Mouse (Mus musculus) granulocyte monocyte progenitor cell, adult 5-6 weeks (primary cell): ENCODE data around the gene Dthd1. TPM values are rescaled to one million over a fixed set of nuclear protein-coding genes. Genes with fewer than 3 reads are reported as not detected.

Source experiments
- ATAC-seq: replicated peaks from 2 replicates; pipeline ENCODE4 v1.8.0; 2016; ENCODE audit warnings: mild to moderate bottlenecking, moderate TSS enrichment, inconsistent platforms; ENCODE audit not compliant: poor library complexity, severe bottlenecking
- total RNA-seq, 2 experiments: library from RNA; stranded (forward) in 1 of 2; stranded (reverse) in 1 of 2; fragments of 200-712, 200-1000 nt in 1 of 2; fragments of >200 nt in 1 of 2; fragmentation: Nextera tagmentation in 1 of 2; gene quantifications; 2 replicates each; pipeline ENCODE4 v1.2.3; 2014 to 2017

Gene Dthd1
- total RNA-seq (2014; fragmentation: Nextera tagmentation) (not detected in 2 replicates), total RNA-seq (2017) (not detected in 2 replicates)

DNA sequence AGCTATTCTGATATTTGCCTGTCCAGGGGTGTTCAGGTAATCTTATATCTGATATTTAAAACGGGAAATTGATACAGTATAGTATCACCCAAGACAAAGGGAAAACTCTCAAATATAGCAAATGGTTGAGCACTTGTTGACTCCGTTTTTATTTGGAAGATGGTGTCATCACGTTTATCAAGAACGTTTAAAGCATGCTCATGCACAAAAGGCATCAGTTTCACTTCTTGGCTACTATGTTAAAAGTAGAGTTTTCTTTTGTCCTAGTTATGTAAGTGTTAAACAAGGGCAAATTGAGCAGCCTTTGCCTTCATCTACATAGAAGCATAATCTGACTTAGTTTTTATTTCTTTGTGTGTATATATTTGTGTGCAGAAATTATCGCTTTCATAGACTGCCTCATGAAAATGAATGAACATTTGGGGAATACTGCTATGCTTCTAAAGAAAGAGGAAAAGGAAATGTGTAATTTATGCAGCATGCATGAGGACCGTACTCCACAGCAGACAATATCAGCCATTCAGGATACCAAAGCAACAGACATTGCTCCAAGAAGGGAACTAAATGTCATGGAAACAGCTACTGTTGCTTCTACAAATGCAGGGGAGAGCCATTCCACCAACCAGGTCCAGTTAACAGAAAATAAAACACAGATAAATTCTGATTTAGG, at the start of gene Dthd1:
Gene Dthd1 (plus strand): TSS at position 422 of the 670 bp plus-strand sequence.
- ATAC-seq = no peak

DNA sequence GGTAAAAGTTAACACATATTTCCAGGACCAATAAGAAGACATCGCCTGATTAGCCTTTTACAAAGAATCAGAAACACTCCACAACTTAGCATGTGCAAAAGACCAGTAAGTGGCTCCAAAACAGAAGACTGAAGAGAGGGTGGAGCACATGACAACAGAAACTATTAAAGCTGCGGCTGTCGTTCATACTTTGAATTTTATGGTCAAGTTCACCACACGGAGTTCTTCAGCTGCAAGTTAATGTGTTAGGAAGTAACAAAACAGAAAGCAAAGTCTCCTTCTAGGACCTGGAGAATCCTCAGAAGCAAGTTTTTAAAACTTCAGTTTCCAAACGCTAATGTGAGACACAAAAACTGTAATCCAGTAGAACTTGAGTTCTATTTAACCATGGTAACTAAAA, 49.5 kb upstream of the Dthd1 start:
- no peak for ATAC-seq

GRCm38 (mm10) chr5:62765459-62765783, 48.2 kb upstream of the Dthd1 start:
- ATAC-seq = no peak; the same call in 1 of the 2 replicates

DNA sequence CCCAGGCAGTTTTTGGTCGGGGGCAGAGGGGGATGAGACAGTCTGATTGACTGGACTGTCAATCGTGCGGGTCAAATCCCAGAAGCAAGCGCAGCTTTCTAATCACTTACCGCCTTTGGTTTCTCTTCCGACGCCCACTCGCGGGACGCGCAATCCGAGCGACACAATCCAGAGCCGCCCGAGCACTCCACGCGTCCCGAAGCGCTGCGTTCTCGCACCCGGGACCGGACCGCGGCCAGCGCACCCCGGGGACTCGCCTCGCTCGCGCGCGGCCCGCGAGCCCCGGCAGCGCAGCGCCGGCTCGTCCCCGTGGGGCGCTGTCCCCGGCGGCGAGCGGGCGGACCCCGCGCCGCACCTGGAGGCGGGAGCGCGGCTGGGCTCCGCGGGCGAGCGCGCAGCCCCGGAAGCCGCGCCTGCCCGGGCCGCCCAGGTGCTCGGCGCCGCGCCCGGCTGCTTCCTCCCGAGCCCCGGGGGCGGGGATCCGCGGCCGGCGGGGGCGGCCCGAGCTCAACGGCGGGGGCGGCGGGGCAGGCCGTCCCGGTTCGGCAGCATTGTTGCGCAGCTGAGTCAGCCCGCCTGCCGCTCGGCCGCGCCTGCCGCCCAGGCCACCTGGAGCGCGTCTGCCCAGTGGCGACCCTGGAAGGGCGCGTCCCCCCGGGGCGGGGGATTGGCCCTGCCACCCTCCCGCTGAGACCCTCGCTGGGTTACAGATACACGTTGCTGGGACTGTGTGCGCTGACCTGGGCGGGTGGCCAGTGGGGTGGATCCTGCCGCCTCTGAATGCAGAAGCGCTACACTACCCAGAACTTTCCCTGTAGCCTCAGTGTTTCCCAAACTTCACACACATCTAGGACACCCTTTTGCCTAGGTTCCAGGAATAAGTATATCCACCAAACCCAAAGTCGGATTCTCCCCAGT, 47.6 kb upstream of the Dthd1 start, which contains the start of gene Arap2:
Gene Arap2 (minus strand): TSS at position 376 of the 918 bp plus-strand sequence.
- ATAC-seq = peak; percentile 57

- peak; percentile 81 for ATAC-seq
Measured at GRCm38 (mm10) chr5:62771775-62772599, 41.6 kb upstream of the Dthd1 start.

DNA sequence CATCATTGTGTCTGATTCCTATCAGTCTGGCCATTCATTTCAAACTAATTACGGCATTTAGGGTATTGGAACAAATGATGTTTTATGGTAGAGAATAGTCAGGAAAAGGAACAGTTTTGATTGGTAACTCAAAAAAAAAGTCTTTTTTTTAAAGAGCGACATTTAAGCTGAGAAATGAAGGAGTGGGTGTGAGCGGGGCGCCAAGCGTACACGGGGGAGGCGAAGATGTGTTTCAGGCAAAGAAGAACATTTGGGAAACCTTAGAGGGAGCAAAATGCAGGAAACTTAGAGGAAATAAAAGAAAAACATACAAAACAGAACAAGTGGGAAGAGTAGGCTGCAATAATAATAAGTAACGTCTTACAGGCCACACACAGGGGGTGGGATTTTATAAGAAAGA, 35.8 kb upstream of the Dthd1 start:
- ATAC-seq = no peak

- ATAC-seq = peak; percentile 66
Measured at GRCm38 (mm10) chr5:62778682-62779081, 34.9 kb upstream of the Dthd1 start.

GRCm38 (mm10) chr5:62786809-62787208, 26.8 kb upstream of the Dthd1 start:
- no peak; the same call in 1 of the 2 replicates for ATAC-seq

GRCm38 (mm10) chr5:62790921-62791564, 22.6 kb upstream of the Dthd1 start:
- ATAC-seq = 0 out of 2 replicates have a peak, but pooled peaks have one; percentile 20

DNA sequence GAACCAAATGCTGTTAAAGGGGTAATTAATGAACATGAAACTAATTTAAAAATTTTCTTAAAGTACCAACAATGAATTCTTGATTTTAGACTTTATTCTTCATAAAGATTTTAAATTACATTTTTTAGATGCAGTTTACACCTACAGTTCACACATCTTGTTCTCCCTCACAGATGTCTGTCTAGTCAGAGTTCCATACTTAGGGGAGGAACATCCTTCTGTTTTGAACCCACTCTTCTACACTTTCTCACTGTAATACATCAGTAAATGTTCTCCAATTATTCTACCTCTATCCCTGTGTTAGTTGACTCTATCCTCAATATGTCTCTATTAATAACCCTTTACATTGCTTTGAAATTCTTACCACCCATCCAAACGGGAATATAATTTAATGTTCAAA, 20.8 kb upstream of the Dthd1 start:
- no peak for ATAC-seq

DNA sequence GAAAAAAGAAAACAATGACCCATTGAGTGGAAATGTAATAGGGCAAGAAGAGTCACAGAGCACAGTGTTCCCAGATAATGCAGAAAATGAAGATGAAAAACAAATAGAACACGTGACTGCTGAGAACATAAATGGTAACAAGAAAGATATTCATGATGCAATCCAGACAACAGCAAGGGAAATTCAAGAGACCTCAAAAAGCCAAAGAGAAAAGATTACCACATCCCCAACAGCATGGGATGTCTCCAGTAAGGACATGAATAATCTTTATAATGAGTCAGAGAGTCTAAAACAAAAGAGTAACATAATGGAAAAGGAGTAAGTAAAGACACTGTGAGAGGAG, 420 bp downstream of the Dthd1 start:
- ATAC-seq = 0 out of 2 replicates have a peak, but pooled peaks have one; percentile 20

- ATAC-seq = peak; percentile 97
Measured at GRCm38 (mm10) chr5:62815741-62816140, 2.1 kb downstream of the Dthd1 start.

DNA sequence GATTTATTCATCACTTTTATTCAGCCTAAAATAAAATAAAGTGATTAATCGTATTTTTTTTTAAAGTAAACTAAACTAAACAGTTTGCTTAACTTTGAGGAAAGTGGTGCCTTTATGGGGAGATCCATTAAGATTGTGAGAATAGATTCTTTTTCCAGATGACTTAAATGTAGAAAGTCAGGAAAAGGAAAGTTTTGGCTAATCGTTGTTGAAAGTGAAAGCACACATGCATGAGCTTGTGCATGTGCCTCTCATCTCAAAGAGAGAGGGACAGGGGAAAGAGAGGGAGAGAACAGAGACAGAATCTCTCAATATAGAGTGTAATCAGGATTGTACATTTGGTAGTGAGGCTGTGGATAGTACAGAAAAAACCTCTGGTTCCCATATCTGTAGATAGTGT, 5.9 kb downstream of the Dthd1 start:
- ATAC-seq = no peak

DNA sequence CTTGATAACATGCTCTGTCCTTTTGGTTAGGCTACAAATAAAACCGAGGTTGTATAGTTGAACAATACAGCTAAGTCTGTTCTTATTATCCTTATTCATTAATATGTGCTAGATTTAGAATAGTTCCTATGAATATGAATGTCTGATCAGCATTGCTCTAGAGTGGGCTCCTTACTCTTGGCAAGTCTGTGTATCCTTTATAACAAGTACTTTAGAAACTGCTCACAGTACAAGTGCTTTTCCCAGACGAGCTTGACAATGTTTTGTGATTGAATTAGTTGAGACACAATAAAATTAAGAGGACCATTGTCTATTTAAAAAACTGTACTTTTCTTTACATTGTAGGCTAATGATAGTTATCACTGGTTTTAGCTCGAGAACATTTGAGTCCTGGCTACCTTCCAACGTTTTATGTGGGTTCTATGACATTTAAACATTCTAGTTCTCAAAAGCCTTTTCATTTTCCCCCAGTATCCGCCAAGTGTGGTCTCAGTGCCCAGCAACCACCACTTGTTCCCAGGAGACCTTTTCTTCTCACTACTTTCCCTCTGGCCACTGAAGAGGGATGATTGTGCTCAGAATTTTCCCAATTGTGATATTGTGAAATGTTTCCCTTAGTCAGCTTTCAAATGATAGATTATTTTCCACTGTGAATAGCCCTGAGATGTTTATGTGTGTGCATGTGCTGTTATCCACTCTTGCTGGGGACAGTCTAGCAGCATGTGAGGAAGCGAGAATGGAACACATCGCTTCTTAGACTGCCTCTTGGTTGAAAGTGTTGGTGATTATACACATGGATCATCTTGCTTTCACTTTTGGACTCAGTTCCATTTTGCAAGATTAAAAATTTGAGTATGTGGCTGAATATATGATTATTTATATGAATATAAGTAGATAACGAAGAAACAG, 7.0 kb downstream of the Dthd1 start:
- ATAC-seq = 0 out of 2 replicates have a peak, but pooled peaks have one; percentile 20

DNA sequence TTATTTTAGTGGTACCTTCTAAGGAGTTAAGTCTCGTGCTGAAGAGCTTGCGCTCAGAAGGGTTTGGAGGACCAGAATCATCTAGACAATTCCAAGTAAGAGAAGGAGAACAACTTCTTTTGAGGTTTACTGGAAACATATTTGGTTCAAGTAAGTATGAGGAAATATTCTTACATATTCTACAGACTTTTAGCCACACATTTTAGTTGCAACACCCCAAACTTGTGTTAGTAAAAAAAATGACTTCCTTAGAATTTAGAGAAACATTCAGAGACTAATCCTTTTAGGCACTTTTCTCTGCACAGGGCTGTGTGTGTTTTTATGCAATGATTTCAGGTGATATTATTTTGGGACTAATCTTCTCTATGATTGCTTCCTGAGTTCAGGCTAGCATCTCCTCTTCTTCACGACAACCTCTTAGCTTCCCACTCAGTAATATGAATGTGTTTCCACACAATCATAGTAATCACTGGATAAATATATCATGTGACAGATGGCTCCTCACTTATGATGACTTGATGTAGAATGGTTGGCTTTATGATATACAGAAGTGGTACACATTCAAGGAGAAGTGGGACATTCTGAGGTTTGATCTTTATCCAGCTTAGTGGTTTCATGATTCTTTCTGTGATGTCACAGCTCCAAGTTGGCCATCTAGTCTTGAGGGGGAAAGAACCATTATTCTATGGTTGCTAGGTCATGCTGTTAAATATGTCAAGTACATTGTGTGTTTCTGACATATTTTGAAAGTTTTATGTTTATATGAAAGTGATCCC, 29.5 kb downstream of the Dthd1 start:
- peak; percentile 70 for ATAC-seq

- ATAC-seq = peak; percentile 72
Measured at GRCm38 (mm10) chr5:62846571-62847131, 33.0 kb downstream of the Dthd1 start.

DNA sequence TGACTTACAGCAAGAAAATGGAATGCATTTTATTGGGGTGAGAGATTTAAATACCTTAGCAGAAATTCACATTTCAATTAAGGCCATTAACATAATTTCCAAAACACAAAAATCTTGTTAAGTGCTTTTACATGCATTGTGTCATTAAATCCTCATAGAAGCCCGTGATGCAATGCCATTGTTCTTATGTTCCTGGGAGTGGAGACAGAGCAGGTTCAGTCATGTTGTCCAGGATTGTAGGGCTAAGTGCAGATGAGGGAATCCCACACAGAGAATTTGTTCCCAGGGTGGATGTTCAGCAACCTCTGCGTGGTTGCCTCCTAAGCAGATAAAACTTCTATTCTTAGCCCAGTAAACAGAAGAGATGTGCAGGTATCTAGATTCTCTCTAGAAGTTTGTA, 37.7 kb downstream of the Dthd1 start:
- ATAC-seq = no peak

- ATAC-seq = peak; percentile 62
Measured at GRCm38 (mm10) chr5:62854361-62854844, 40.8 kb downstream of the Dthd1 start.
